Mouse (Mus musculus) stomach, postnatal 0 days (tissue): ENCODE measurements around the gene Meis3.

Experiments used
- CTCF ChIP-seq: IDR thresholded peaks from 2 replicates; pipeline ENCODE4 v1.5.1; 2016; ENCODE audit warnings: antibody characterized with exemption, low read depth, mild to moderate bottlenecking, moderate library complexity
- EP300 ChIP-seq: optimal IDR thresholded peaks from 2 replicates; pipeline ENCODE3; 2016; ENCODE audit warnings: antibody characterized with exemption

GRCm38 (mm10) chr7:16133691-16134090 lies 41.2 kb upstream of the Meis3 start:
- TF ChIP-seq CTCF (no peak), EP300 (no peak)
